Mouse (Mus musculus): Measurements from ENCODE around the gene Agap1. TPM values are rescaled to one million over a fixed set of nuclear protein-coding genes. Genes with fewer than 3 reads are reported as not detected.
A peak's percentile ranks its signal among the peaks of the same experiment; 100 is the strongest.

Gene Agap1
- 31.9 and 33.7 TPM in 2 replicates for polyA plus RNA-seq (2015; fragmentation: Nextera tagmentation; extraction: Ambion mirVana)

DNA sequence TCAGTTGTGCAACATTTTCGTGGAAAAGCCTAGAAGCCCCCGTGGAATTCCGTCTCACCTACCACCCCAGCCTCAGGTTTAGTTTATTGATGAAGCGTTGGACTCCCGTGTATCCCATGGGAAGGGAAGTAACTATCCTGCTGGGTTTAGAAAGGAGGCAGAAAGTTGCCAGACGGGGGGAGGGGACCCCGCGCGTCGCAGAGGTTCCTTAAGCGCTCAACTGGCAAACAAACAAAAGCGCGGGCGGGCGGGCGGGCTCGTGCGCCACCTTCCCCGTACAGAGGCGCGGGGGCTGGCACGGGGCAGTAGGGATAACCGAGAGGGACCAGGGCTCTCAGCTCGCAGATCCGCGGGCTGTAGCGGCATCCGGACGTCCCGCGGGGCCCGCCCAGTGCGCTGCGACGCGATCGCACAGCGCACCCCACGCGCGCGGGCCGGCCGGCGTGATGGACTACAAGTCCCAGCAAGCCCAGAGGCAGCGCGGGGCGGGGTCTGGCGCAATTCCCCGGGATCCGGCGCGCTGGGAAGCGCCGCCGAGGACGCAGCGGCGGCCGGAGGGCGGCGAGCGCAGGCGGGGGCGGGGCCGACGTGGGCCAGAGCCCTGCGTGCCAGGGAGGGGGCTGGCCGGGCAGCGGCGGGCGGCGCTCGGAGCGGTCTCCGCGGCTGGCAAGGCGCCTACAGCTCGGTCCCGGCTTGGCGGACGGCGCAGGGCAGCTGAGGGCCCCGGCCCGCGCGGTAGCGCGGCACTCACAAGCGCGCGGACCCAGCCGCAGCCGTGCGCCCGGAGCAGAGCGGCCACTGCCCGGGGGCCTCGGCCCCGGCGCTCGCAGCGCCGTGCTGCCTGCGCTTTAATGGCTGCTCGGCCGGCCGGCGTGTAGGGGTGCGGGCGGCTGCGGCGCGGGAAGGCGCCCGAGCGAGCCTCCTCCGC lies at the start of gene Agap1:
TSS of gene Agap1 (plus strand) at position 611 of the 928 bp plus-strand sequence.
- Histone ChIP-seq H3K27ac (ENCODE audit: low read depth, low read length) (peak within 1 kb of the TSS; percentile 86), H3K4me2 (ENCODE audit: low read length) (peak within 1 kb of the TSS; percentile 81), H3K36me3 (ENCODE audit: control insufficient read depth, insufficient read depth, low read length) (no peaks in the 10 kb centered on the region), H3K9me3 (ENCODE audit: control insufficient read depth, low read length) (no peaks in the 10 kb centered on the region; the same call in 1 of the 2 replicates), H3K4me3 (ENCODE audit: low read length) (peak within 1 kb of the TSS; percentile 88), H3K9ac (ENCODE audit: low read depth, low read length) (peak within 1 kb of the TSS; percentile 92), H3K27me3 (replicated peaks; ENCODE audit: control insufficient read depth, insufficient read depth, low read length) (no peaks in the 10 kb centered on the region), H3K4me1 (ENCODE audit: control insufficient read depth, insufficient read depth, low read depth, low read length) (peaks cover 20% of the 10 kb centered on the region)
- under 1% methylated on average over 80 of the region's 118 CpGs for WGBS
- peak; percentile 94 for ATAC-seq

DNA sequence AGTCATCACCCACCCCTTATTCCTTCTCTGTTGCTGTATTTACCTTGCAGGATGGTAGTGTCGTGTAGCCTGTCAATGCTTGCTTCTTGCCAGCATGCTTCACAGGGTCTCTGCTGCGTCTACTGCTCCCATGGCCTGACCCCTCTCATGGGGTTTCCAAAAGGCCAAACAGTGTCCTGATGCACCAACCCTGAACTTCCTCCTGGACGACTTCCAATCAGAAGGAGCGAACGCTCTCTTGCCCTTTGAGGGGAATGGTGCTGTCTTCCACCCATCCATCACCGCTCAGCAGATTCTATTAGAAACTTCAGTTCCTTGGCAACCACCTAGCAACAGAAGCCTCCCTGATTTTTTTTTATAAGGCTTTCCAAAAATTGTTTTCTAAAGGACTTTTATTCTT lies 48.6 kb upstream of the Agap1 start:
- Histone ChIP-seq H3K27ac (ENCODE audit: low read depth, low read length) (no peak overlapping the region), H3K9me3 (ENCODE audit: control insufficient read depth, low read length) (no peaks in the 10 kb centered on the region), H3K36me3 (ENCODE audit: control insufficient read depth, insufficient read depth, low read length) (no peaks in the 10 kb centered on the region), H3K4me1 (ENCODE audit: control insufficient read depth, insufficient read depth, low read depth, low read length) (peaks cover 4% of the 10 kb centered on the region; the same call in 1 of the 2 replicates), H3K27me3 (replicated peaks; ENCODE audit: control insufficient read depth, insufficient read depth, low read length) (no peaks in the 10 kb centered on the region), H3K4me3 (ENCODE audit: low read length) (no peak overlapping the region), H3K9ac (ENCODE audit: low read depth, low read length) (no peak overlapping the region), H3K4me2 (ENCODE audit: low read length) (no peak overlapping the region)
- no peak for ATAC-seq
- WGBS = 31% methylated on average over 6 of the region's 6 CpGs

DNA sequence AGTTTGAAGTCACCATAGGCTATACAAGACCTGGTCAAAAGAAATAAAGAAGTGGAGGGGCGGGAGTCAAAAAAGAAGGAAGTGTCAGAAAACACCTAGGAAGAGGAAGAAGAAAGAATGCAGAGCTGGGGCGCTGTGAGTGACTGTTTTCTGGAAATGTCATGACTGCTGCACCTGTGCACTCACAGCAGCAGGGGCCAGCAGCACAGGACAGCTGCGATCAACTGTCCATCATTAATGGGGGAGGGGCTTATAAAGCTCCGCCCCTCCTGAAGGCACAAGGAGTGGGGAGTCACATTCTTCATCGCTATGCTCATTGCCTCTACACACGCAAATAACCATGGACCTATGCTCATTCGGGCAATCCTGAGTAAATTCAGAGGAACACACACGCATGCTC lies 46.6 kb upstream of the Agap1 start:
- no peaks in the 10 kb centered on the region for H3K9me3 ChIP-seq (ENCODE audit: control insufficient read depth, low read length)
- 89% methylated on average over 8 of the region's 8 CpGs for WGBS
- 0 out of 2 replicates have a peak, but pooled peaks cover 2% of the 10 kb centered on the region for H3K4me1 ChIP-seq (ENCODE audit: control insufficient read depth, insufficient read depth, low read depth, low read length)
- ATAC-seq = no peak
- H3K36me3 ChIP-seq (ENCODE audit: control insufficient read depth, insufficient read depth, low read length) = no peaks in the 10 kb centered on the region
- H3K9ac ChIP-seq (ENCODE audit: low read depth, low read length) = no peak overlapping the region
- H3K27me3 ChIP-seq (replicated peaks; ENCODE audit: control insufficient read depth, insufficient read depth, low read length) = no peaks in the 10 kb centered on the region
- no peak overlapping the region for H3K4me2 ChIP-seq (ENCODE audit: low read length)
- H3K4me3 ChIP-seq (ENCODE audit: low read length) = no peak overlapping the region
- H3K27ac ChIP-seq (ENCODE audit: low read depth, low read length) = no peak overlapping the region

DNA sequence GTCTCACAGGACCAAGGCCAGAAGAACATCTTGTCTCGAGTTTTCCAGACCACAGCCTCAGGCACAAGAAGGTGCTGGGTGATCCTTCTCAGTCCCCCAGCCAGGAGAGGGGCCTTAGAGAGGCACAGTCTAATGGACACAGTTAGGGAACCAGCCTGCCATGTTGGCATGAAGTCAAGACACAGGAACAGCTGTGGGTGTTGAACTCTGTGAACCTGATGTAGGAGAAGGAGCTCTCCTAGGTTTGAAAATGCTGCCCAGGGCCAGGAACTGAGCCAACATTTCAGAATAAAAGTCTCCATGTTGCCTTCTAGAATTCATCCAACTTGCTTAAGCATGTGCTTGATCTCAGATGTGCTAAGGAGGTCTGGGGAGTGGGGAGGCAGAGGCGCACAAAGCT lies 41.5 kb upstream of the Agap1 start:
- Histone ChIP-seq H3K27me3 (replicated peaks; ENCODE audit: control insufficient read depth, insufficient read depth, low read length) (no peaks in the 10 kb centered on the region), H3K36me3 (ENCODE audit: control insufficient read depth, insufficient read depth, low read length) (no peaks in the 10 kb centered on the region), H3K4me1 (ENCODE audit: control insufficient read depth, insufficient read depth, low read depth, low read length) (peaks cover 3% of the 10 kb centered on the region; the same call in 1 of the 2 replicates), H3K4me3 (ENCODE audit: low read length) (no peak overlapping the region), H3K9me3 (ENCODE audit: control insufficient read depth, low read length) (no peaks in the 10 kb centered on the region), H3K4me2 (ENCODE audit: low read length) (no peak overlapping the region), H3K27ac (ENCODE audit: low read depth, low read length) (no peak overlapping the region), H3K9ac (ENCODE audit: low read depth, low read length) (no peak overlapping the region)
- no peak for ATAC-seq
- WGBS = 80% methylated on average over 2 of the region's 2 CpGs

DNA sequence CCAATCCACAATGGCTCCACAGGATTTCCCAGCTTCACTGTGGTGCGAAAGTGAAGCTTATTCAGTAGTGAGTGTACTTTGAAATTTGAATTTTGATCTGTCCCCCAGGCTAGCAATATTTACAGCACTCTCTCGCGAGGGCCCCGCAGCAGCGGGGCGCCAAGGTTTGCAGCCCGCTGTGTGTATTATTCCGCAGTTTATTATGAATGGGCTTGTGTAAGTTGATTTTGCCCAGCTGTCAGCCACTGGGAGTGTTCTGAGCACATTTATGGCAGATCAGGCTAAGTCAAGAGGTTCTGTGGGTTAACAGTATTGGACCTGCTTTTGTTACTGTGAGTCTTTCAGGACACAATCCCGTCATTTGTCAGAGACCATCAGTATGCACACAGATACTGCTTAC lies 40.0 kb upstream of the Agap1 start:
- no peaks in the 10 kb centered on the region for H3K9me3 ChIP-seq (ENCODE audit: control insufficient read depth, low read length)
- H3K9ac ChIP-seq (ENCODE audit: low read depth, low read length) = no peak overlapping the region
- ATAC-seq = no peak
- WGBS = 56% methylated on average over 9 of the region's 9 CpGs
- no peak overlapping the region for H3K4me3 ChIP-seq (ENCODE audit: low read length)
- H3K4me2 ChIP-seq (ENCODE audit: low read length) = no peak overlapping the region
- no peak overlapping the region for H3K27ac ChIP-seq (ENCODE audit: low read depth, low read length)
- H3K4me1 ChIP-seq (ENCODE audit: control insufficient read depth, insufficient read depth, low read depth, low read length) = peaks cover 3% of the 10 kb centered on the region; the same call in 1 of the 2 replicates
- H3K27me3 ChIP-seq (replicated peaks; ENCODE audit: control insufficient read depth, insufficient read depth, low read length) = no peaks in the 10 kb centered on the region
- no peaks in the 10 kb centered on the region for H3K36me3 ChIP-seq (ENCODE audit: control insufficient read depth, insufficient read depth, low read length)

DNA sequence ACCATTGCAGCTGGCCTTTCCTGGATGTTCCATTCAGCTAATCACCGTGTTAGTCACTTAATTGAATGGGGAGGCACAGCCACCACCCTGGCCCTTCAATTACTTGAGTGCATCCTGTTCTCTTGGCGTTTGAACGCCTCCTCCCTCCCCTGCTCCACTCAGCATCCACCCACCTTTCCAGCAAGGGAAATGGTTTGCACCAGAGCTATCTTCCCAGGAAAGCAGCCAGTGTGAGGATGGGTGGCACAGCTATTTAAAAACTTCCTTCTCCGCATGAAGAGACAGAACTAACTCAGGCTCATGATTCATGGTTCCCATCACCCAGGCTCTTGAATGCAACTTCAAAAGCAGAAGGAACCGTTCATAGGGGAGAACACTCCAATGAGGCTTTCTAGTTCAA lies 37.7 kb upstream of the Agap1 start:
- Histone ChIP-seq H3K4me1 (ENCODE audit: control insufficient read depth, insufficient read depth, low read depth, low read length) (peaks cover 3% of the 10 kb centered on the region; the same call in 1 of the 2 replicates), H3K4me3 (ENCODE audit: low read length) (no peak overlapping the region), H3K4me2 (ENCODE audit: low read length) (no peak overlapping the region), H3K27me3 (replicated peaks; ENCODE audit: control insufficient read depth, insufficient read depth, low read length) (no peaks in the 10 kb centered on the region), H3K9me3 (ENCODE audit: control insufficient read depth, low read length) (no peaks in the 10 kb centered on the region), H3K36me3 (ENCODE audit: control insufficient read depth, insufficient read depth, low read length) (no peaks in the 10 kb centered on the region), H3K9ac (ENCODE audit: low read depth, low read length) (no peak overlapping the region), H3K27ac (ENCODE audit: low read depth, low read length) (no peak overlapping the region)
- whole genome bisulfite sequencing = 55% methylated on average over 5 of the region's 5 CpGs
- ATAC-seq = no peak

DNA sequence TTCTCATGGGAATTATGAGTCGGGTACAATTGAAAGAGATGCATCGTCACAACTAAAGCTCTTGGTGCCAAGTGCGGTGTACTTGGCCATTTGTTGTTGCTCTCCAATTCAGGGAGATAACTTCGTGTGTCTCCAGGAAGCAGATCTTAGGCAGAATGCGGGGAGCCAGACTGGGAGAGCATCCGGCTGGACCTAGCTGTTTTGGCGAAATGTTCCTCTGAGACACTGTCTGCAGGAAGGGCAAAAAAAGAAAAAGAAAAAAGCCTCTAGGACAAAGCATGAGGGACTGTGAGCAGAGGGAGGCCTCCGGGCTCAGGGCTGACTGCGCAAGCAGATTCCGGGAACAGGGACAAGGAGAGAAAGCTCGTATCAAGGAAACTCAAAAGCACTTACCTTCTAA lies 34.0 kb upstream of the Agap1 start:
- H3K9me3 ChIP-seq (ENCODE audit: control insufficient read depth, low read length) = no peaks in the 10 kb centered on the region
- H3K27ac ChIP-seq (ENCODE audit: low read depth, low read length) = no peak overlapping the region
- no peak overlapping the region for H3K4me2 ChIP-seq (ENCODE audit: low read length)
- H3K9ac ChIP-seq (ENCODE audit: low read depth, low read length) = no peak overlapping the region
- no peaks in the 10 kb centered on the region for H3K27me3 ChIP-seq (replicated peaks; ENCODE audit: control insufficient read depth, insufficient read depth, low read length)
- H3K36me3 ChIP-seq (ENCODE audit: control insufficient read depth, insufficient read depth, low read length) = no peaks in the 10 kb centered on the region
- no peak for ATAC-seq
- no peaks in the 10 kb centered on the region for H3K4me1 ChIP-seq (ENCODE audit: control insufficient read depth, insufficient read depth, low read depth, low read length)
- no peak overlapping the region for H3K4me3 ChIP-seq (ENCODE audit: low read length)
- WGBS = 59% methylated on average over 11 of the region's 11 CpGs

DNA sequence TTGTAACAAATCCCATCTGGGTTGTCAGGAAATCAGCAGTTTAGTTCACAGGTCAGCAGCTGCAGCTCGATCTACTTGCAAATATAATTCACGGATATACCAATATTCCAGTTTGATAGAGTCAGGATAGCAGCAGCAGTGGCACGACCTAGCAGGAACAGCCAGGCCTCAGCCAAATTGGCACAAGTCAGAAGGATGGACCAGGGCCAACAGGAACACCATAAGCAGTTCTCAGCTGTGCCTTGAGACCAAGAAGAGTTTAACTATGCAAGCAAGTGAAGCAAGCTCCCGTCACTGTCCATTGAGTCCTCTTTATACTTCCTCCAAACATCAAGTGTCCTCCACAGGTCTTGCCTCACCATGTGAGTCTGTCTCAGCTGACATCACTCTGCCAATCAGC lies 33.2 kb upstream of the Agap1 start:
- no peak overlapping the region for H3K4me2 ChIP-seq (ENCODE audit: low read length)
- 58% methylated on average over 4 of the region's 4 CpGs for WGBS
- no peaks in the 10 kb centered on the region for H3K27me3 ChIP-seq (replicated peaks; ENCODE audit: control insufficient read depth, insufficient read depth, low read length)

DNA sequence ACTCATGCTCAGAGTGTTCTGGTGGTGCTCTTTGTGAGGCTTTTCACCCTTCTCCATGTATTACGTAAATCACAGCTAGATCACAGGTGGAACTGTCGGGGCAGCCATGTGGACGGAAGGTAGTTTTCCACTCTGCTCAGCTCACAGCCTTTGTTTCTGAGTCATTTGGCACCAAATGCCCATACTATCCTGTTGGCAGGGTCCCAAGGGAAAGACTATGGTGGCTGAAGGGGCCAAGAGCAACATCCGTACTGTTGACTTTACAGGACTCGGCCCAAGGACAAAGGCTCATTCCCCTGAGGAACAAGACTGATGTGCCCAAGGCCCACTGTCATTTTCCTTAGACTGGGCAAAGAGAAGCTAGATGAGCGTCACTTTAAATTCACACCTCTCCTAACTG lies 30.0 kb upstream of the Agap1 start:
- Histone ChIP-seq H3K9me3 (ENCODE audit: control insufficient read depth, low read length) (no peaks in the 10 kb centered on the region), H3K4me2 (ENCODE audit: low read length) (no peak overlapping the region), H3K36me3 (ENCODE audit: control insufficient read depth, insufficient read depth, low read length) (no peaks in the 10 kb centered on the region), H3K4me1 (ENCODE audit: control insufficient read depth, insufficient read depth, low read depth, low read length) (no peaks in the 10 kb centered on the region), H3K27ac (ENCODE audit: low read depth, low read length) (no peak overlapping the region), H3K4me3 (ENCODE audit: low read length) (no peak overlapping the region), H3K27me3 (replicated peaks; ENCODE audit: control insufficient read depth, insufficient read depth, low read length) (no peaks in the 10 kb centered on the region), H3K9ac (ENCODE audit: low read depth, low read length) (no peak overlapping the region)
- WGBS = 64% methylated on average over 6 of the region's 6 CpGs
- no peak for ATAC-seq

More for the DNA sequence above, 33.2 kb upstream of the Agap1 start:
- Histone ChIP-seq H3K4me1 (ENCODE audit: control insufficient read depth, insufficient read depth, low read depth, low read length) (no peaks in the 10 kb centered on the region), H3K9ac (ENCODE audit: low read depth, low read length) (no peak overlapping the region), H3K4me3 (ENCODE audit: low read length) (no peak overlapping the region), H3K9me3 (ENCODE audit: control insufficient read depth, low read length) (no peaks in the 10 kb centered on the region), H3K36me3 (ENCODE audit: control insufficient read depth, insufficient read depth, low read length) (no peaks in the 10 kb centered on the region), H3K27ac (ENCODE audit: low read depth, low read length) (no peak overlapping the region)
- ATAC-seq = peak; percentile 30; the same call in 1 of the 2 replicates
